Mouse (Mus musculus) lung, postnatal 0 days (tissue): ENCODE measurements around the gene Slc1a2. TPM values are rescaled to one million over a fixed set of nuclear protein-coding genes. Genes with fewer than 3 reads are reported as not detected.

Experiments
- ATAC-seq: fragments of 200-750 bp; cut with Nextera tagmentation; 2 replicates; pipeline ENCODE4 v1.8.0; 2017; ENCODE audit warnings: moderate library complexity
- DNase-seq: peaks from one replicate; pipeline ENCODE4 v3.0.0-alpha.2; 2016; ENCODE audit warnings: low spot score
- H3K27ac ChIP-seq: fragments of 300-500 bp; sonication (generic); 2 replicates; pipeline ENCODE4 v1.5.1; 2014; ENCODE audit warnings: antibody characterized with exemption, mild to moderate bottlenecking, low read length, mixed read lengths
- H3K27me3 ChIP-seq: fragments of 300-500 bp; sonication (generic); replicated peaks from 2 replicates; pipeline ENCODE4 v1.6.1; 2014; ENCODE audit warnings: low read length, mixed read lengths; ENCODE audit not compliant: insufficient read depth
- H3K36me3 ChIP-seq: fragments of 300-500 bp; sonication (generic); 2 replicates; pipeline ENCODE4 v1.6.1; 2014; ENCODE audit warnings: low read length, mixed read lengths; ENCODE audit not compliant: insufficient read depth
- H3K4me1 ChIP-seq: fragments of 300-500 bp; sonication (generic); 2 replicates; pipeline ENCODE4 v1.6.1; 2014; ENCODE audit warnings: antibody characterized with exemption, low read depth, low read length, mixed read lengths; ENCODE audit not compliant: insufficient read depth
- H3K4me2 ChIP-seq: fragments of 300-500 bp; sonication (generic); replicated peaks from 2 replicates; pipeline ENCODE4 v1.6.1; 2014; ENCODE audit warnings: low read depth, mild to moderate bottlenecking, low read length, moderate library complexity, mixed read lengths
- H3K4me3 ChIP-seq: fragments of 300-500 bp; sonication (generic); 2 replicates; pipeline ENCODE4 v1.5.1; 2014; ENCODE audit warnings: low read depth, low read length
- H3K9ac ChIP-seq: fragments of 300-500 bp; sonication (generic); replicated peaks from 2 replicates; pipeline ENCODE4 v1.6.1; 2014; ENCODE audit warnings: low read depth, mild to moderate bottlenecking
- H3K9me3 ChIP-seq: fragments of 300-500 bp; sonication (generic); 2 replicates; pipeline ENCODE4 v1.6.1; 2016; ENCODE audit warnings: low read length, mixed read lengths
- CTCF ChIP-seq: IDR thresholded peaks from 2 replicates; pipeline ENCODE4 v1.5.1; 2016; ENCODE audit warnings: antibody characterized with exemption, mild to moderate bottlenecking
- EP300 ChIP-seq: IDR thresholded peaks from 2 replicates; pipeline ENCODE4 v1.6.1; 2016; ENCODE audit warnings: antibody characterized with exemption, mild to moderate bottlenecking, control low read depth
- WGBS: fragments of 180-500 bp; shearing (Covaris S2); extraction: QIAGEN DNeasy Blood & Tissue Kit; methylation state at CpG from one replicate; pipeline ENCODE4 v1.1.7; 2014; 5-methylcytosine and 5-hydroxymethylcytosine counted together
- polyA plus RNA-seq: library from polyadenylated mRNA; unstranded; fragments of >200 nt; fragmentation: Nextera tagmentation; extraction: Ambion mirVana; gene quantifications from 2 replicates; pipeline ENCODE4 v1.2.1, GENCODE M21; 2015

The Slc1a2 gene
- polyA plus RNA-seq, 1 experiment from 2014 or later: 0.87 TPM

DNA sequence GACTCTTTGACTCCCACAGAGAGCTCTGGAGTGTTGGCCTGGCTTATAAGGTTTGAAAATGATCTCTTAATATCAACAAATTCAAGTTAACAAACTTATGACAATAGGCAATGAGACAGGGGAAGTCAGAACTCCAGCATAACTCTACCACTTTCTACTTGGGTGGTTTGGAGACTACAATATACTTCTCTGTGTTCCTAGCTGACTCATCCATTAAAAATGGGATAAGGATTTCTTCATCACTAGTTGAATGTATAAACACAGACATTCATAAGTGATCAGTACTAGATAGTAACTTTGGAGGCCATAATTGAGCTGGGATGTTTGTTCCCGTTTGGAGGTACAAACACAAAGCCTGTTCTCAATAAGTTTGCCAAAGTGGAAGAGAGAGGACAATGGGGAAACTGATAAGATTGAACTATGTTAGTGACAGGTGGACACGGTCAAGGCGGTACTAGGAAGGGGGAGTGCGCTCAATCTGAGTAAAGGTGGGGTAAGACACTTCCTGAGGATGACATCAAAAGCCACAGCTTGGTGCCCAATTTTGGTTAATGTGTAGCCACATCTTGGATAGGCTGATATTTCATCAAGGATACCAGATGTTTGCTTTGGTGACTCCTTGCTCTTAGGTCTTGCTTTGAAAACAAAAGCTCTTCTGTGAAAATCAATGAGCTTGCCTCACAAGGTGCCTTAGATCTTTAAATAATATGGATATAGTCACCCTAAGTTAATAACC is 147.5 kb downstream of the Slc1a2 start:
- no peak overlapping the region for H3K4me2 ChIP-seq
- H3K27me3 ChIP-seq: no peaks in the 10 kb centered on the region
- no peak overlapping the region for H3K27ac ChIP-seq
- H3K4me3 ChIP-seq: no peak overlapping the region
- WGBS: 68% methylated on average over 4 of the region's 4 CpGs
- H3K9me3 ChIP-seq: no peaks in the 10 kb centered on the region
- TF ChIP-seq CTCF (no peak), EP300 (no peak; the same call in 1 of the 2 replicates)
- ATAC-seq (peak; percentile 51), DNase-seq (peak; percentile 64)
- no peak overlapping the region for H3K9ac ChIP-seq
- H3K36me3 ChIP-seq: no peaks in the 10 kb centered on the region
- no peaks in the 10 kb centered on the region for H3K4me1 ChIP-seq

DNA sequence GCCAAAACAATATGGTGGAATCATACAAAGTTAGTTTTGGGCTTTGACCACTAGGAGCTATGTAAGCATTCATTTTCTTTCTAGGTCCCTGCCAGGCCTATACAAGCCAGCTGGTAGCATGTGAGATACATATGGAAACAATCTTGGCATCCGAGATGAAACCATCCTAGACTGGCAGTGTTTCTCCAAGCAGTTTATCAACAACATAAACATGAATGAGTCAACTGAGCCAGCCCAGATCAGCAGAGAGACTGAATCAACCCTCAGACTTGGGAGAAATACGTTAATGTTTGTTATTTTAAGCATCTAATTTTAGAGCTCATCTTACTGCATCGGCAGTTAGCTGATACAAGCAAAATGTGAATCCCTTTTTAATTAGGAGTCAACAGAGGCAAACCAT is 149.2 kb downstream of the Slc1a2 start:
- ATAC-seq (peak; percentile 65), DNase-seq (peak; percentile 74)
- H3K27ac ChIP-seq: no peak overlapping the region

DNA sequence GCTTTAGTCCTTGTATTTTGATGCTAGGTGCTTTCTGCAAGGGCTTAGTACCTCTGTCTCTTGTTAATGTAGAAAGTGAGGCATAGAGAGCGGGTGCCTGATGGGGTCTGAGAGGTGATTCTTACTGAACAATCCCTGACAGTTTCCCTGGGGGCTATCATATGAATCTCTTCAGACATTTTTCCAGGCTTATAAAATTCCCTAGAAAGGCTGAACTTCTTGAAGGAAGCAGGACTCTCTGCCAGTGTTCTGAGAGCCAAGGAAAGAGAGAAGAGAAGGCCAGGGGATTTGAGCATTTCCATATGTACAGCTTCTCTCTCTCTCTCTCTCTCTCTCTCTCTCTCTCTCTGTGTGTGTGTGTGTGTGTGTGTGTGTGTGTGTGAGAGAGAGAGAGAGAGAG is 151.0 kb downstream of the Slc1a2 start:
- no peak for DNase-seq
- ATAC-seq: no peak
- no peak overlapping the region for H3K4me3 ChIP-seq
- H3K4me1 ChIP-seq: no peaks in the 10 kb centered on the region
- no peak overlapping the region for H3K4me2 ChIP-seq
- H3K9ac ChIP-seq: no peak overlapping the region
- peaks cover 3% of the 10 kb centered on the region; the same call in 1 of the 2 replicates for H3K36me3 ChIP-seq
- no peak for TF ChIP-seq EP300
- WGBS: 93% methylated on average over 1 of the region's 1 CpGs
- H3K9me3 ChIP-seq: no peaks in the 10 kb centered on the region
- H3K27me3 ChIP-seq: no peaks in the 10 kb centered on the region
- no peak overlapping the region for H3K27ac ChIP-seq

More for the DNA sequence above, 149.2 kb downstream of the Slc1a2 start:
- TF ChIP-seq EP300 (peak; percentile 42; the same call in 1 of the 2 replicates), CTCF (0 out of 2 replicates have a peak, but pooled peaks have one; percentile 19)
- no peaks in the 10 kb centered on the region for H3K36me3 ChIP-seq
- H3K27me3 ChIP-seq: no peaks in the 10 kb centered on the region
- no peak overlapping the region for H3K4me3 ChIP-seq
- H3K4me1 ChIP-seq: no peaks in the 10 kb centered on the region
- no peaks in the 10 kb centered on the region for H3K9me3 ChIP-seq
- H3K4me2 ChIP-seq: no peak overlapping the region
- no peak overlapping the region for H3K9ac ChIP-seq
- WGBS: 40% methylated on average over 3 of the region's 3 CpGs

- Histone ChIP-seq H3K27me3 (no peaks in the 10 kb centered on the region), H3K9me3 (no peaks in the 10 kb centered on the region), H3K4me1 (peaks cover 4% of the 10 kb centered on the region; the same call in 1 of the 2 replicates), H3K27ac (no peak overlapping the region), H3K4me3 (no peak overlapping the region), H3K9ac (no peak overlapping the region), H3K4me2 (no peak overlapping the region), H3K36me3 (peaks cover 3% of the 10 kb centered on the region; the same call in 1 of the 2 replicates)
- TF ChIP-seq CTCF (no peak), EP300 (no peak)
- no peak for ATAC-seq
- WGBS: 57% methylated on average over 4 of the region's 4 CpGs
- DNase-seq: no peak
Observed at GRCm38 (mm10) chr2:102812756-102813155, 154.3 kb downstream of the Slc1a2 start.

DNA sequence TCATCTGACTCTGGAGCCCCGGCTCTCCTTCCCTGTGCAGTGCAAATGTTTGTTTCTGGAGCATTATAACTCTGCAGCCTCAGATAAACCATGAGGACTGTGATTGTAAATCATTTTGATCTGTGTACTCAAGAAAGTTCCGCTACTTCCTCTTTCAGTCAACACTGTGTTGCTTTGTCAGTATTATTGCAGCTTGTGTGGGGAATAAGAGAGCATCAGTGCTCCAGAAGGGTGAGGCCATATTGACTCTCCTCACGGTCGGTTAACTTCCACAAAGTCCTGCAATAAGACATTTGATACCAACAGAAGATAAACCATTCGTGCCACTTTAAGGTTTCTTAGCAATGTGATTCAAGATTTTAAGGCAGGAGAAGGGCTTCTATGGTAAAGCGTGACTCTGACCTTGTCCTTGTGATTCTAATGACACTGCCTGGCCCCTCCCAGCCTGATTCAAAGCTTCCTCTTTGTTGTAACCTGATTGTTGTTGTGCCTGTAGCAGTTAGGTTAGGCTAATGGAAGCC is 156.9 kb downstream of the Slc1a2 start:
- WGBS: 26% methylated on average over 6 of the region's 6 CpGs
- no peak overlapping the region for H3K9ac ChIP-seq
- DNase-seq (peak; percentile 72), ATAC-seq (peak; percentile 88)
- peak overlapping the region; percentile 43; the same call in 1 of the 2 replicates for H3K27ac ChIP-seq
- peaks cover 3% of the 10 kb centered on the region; the same call in 1 of the 2 replicates for H3K36me3 ChIP-seq
- H3K4me1 ChIP-seq: peaks cover 4% of the 10 kb centered on the region; the same call in 1 of the 2 replicates
- H3K27me3 ChIP-seq: no peaks in the 10 kb centered on the region
- no peak overlapping the region for H3K4me2 ChIP-seq
- H3K9me3 ChIP-seq: no peaks in the 10 kb centered on the region
- no peak overlapping the region for H3K4me3 ChIP-seq
- TF ChIP-seq CTCF: no peak
- TF ChIP-seq EP300: peak; percentile 85

- TF ChIP-seq EP300: no peak
- TF ChIP-seq CTCF: no peak
- Histone ChIP-seq H3K9me3 (no peaks in the 10 kb centered on the region), H3K4me2 (no peak overlapping the region), H3K4me3 (no peak overlapping the region), H3K9ac (no peak overlapping the region), H3K27ac (no peak overlapping the region), H3K27me3 (no peaks in the 10 kb centered on the region), H3K36me3 (no peaks in the 10 kb centered on the region), H3K4me1 (peaks cover 4% of the 10 kb centered on the region; the same call in 1 of the 2 replicates)
- 75% methylated on average over 5 of the region's 5 CpGs for WGBS
- ATAC-seq (peak; percentile 84), DNase-seq (peak; percentile 50)
Observed at GRCm38 (mm10) chr2:102820225-102820711, 161.8 kb downstream of the Slc1a2 start.
